Mouse (Mus musculus): Measurements from ENCODE around the gene Ostm1.

DNA sequence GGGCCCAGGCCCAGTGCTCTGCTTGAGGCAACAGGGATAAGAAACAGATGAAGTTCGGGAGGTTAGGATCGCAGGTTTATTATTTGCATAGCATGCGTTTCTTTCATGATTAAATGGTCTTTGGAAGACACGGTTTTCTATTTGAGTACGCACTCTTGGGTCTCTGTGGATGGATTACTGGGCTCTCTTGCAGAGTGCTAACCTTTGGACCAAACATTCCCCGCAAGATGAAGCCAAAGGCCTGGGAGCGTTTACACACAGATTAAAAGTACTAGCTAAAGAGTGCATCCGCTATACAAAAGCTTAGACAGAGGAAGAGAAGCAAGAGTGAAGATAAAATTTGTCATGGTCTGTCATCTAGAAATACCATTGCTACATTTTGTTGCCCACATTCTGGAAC lies 98.8 kb downstream of the Ostm1 start:
- TF ChIP-seq GATA1 (IDR thresholded peaks at IDR 0.05; ENCODE audit: low read length) (no peak), TAL1 (IDR thresholded peaks at IDR 0.05; ENCODE audit: low read length) (no peak)
